Mouse (Mus musculus): ENCODE data around the gene Ccdc85c.

DNA sequence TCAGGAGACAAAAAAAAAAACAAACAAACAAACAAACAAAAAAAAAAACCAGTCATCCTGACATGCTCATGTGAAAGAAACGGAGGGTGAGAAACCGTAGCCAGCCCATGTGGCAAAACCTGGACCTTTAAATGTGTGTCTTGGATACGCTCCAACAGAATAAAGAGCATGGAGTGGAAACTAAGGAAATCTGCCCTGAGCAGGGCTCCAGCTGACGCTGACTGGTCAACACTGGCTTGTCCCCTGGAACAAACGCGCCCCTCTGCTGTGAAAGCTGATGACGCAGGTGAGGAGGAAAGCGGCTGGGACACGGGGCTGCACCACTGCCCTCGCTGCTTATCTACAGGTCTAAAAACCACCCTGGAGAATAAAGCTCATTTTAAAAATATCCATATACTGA lies 18.5 kb downstream of the Ccdc85c start:
- no peak for TF ChIP-seq POLR2A (IDR thresholded peaks at IDR 0.05; ENCODE audit: borderline replicate concordance, extremely low read depth, low read depth, low read length)
- no peak for TF ChIP-seq CTCF (IDR thresholded peaks at IDR 0.05; ENCODE audit: insufficient read depth, low read length)
